Mouse (Mus musculus): Measurements from ENCODE around the gene Ang2.

Gene Ang2

DNA sequence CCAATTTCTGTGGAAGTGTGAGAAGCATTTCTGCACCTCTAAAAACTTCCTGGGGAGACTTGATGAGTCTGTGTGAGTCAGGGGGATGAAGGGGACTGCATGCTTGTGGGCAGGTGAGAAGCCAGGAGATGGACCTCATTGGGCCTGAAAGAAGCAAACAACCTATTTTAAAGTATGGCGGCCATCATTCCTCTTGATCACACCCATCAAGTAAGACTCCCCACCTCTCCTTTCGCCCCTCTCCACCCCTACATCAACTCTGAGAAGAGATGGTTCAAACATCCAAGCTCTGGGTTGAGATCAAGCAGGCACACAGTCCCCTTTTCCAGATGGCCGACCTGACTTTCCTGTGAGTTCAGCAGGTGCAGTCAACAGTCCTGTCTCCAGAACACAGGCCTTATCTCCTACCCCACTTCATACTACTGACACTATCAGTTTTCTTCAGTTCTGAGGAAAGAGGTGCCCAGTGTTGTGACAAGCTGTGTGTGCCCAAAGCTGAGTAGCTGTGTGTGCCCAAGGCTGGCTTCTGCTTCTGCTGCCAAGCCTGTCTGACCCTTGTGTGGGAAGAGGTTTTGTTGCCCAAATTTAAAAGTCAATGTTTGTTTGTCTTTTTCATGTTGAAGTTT lies 48.6 kb downstream of the Ang2 start:
- no peak for DNase-seq

- DNase-seq: no peak
Observed at GRCm38 (mm10) chr14:51149164-51149563, 49.8 kb downstream of the Ang2 start.

DNA sequence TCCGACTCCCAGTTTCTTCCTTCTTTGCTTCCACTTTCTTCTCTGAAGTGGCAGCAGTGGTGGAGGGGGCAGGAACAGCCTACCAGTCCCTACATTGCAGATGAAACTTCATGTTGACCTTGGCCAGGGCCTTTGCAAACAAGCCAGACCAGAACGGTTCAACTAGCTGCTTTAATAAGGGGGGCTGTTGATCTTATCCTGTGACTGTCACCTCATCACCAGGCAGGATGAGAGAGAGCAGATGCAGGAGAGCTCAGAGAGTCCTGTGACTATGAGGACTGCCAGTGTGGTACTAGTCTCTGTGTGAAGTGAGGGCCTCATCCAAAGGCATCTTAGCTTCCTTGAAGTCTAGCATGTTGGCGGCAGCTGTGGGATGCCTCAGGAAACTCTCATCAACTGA lies 50.9 kb downstream of the Ang2 start:
- DNase-seq: no peak

GRCm38 (mm10) chr14:51146685-51147084 lies 52.3 kb downstream of the Ang2 start, which contains the start of gene Rnase1:
Gene Rnase1, minus strand, starts transcription at chr14:51146785.
- no peak for DNase-seq

GRCm38 (mm10) chr14:51145521-51145920 lies 53.4 kb downstream of the Ang2 start:
- DNase-seq: no peak

All from thymus, adult 18-20 months (tissue).